Mouse (Mus musculus) erythroblast, embryonic 14.5 days (primary cell): Measurements from ENCODE around the gene Ing5. TPM values are rescaled to one million over a fixed set of nuclear protein-coding genes. Genes with fewer than 3 reads are reported as not detected.

ENCODE experiments used
- H3K27me3 ChIP-seq: 2 replicates; pipeline ENCODE4 v1.6.1; 2012; ENCODE audit warnings: inconsistent platforms; ENCODE audit not compliant: control insufficient read depth
- H3K36me3 ChIP-seq: 2 replicates; pipeline ENCODE4 v1.6.1; 2012; ENCODE audit warnings: mild to moderate bottlenecking, inconsistent platforms; ENCODE audit not compliant: control insufficient read depth
- H3K4me1 ChIP-seq: 2 replicates; pipeline ENCODE4 v1.6.1; 2012; ENCODE audit warnings: inconsistent platforms; ENCODE audit not compliant: control insufficient read depth
- H3K4me3 ChIP-seq: replicated peaks from 2 replicates; pipeline ENCODE3; 2012; ENCODE audit warnings: moderate library complexity, mild to moderate bottlenecking, inconsistent platforms
- H3K9me3 ChIP-seq: 2 replicates; pipeline ENCODE4 v1.6.1; 2012; ENCODE audit warnings: low read length, inconsistent platforms, mixed read lengths; ENCODE audit not compliant: control insufficient read depth
- GATA1 ChIP-seq: IDR thresholded peaks from 2 replicates; pipeline ENCODE4 v1.6.1; 2012; ENCODE audit warnings: low read length, inconsistent platforms, mixed read lengths
- TAL1 ChIP-seq: IDR thresholded peaks from 3 replicates; pipeline ENCODE4 v1.6.1; 2012; ENCODE audit warnings: low read length, inconsistent platforms, mixed read lengths
- polyA plus RNA-seq: library from polyadenylated mRNA; stranded (reverse); fragments of >175 nt; gene quantifications from 2 replicates; pipeline ENCODE4 v1.2.3, GENCODE M21; 2012

Gene Ing5
- polyA plus RNA-seq, 1 experiment: 0.33 TPM

DNA sequence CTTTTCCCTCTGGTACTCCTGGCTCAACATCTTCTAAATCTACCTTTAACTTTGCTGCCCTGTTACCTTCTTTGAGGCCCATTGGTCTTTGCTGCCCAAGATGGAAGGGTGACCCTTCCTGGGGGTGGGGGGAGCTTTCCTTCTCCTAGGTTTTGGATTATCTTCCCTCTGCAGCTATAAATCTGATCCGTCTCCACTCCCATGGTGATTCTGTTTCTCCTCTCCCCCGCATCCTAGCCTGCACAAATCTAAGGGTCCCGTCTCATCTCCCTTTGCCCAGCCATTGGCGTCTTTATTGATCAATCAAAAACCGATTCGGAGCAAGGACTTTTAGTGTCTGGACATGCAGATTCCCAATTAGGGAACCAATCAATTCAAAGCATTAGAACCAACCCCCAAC lies 36.2 kb upstream of the Ing5 start:
- Histone ChIP-seq H3K36me3 (peaks cover 89% of the 10 kb centered on the region), H3K4me1 (peaks cover 37% of the 10 kb centered on the region), H3K27me3 (no peaks in the 10 kb centered on the region), H3K4me3 (no peak overlapping the region), H3K9me3 (peaks cover 2% of the 10 kb centered on the region; the same call in 1 of the 2 replicates)
- TF ChIP-seq GATA1 (no peak), TAL1 (no peak)

DNA sequence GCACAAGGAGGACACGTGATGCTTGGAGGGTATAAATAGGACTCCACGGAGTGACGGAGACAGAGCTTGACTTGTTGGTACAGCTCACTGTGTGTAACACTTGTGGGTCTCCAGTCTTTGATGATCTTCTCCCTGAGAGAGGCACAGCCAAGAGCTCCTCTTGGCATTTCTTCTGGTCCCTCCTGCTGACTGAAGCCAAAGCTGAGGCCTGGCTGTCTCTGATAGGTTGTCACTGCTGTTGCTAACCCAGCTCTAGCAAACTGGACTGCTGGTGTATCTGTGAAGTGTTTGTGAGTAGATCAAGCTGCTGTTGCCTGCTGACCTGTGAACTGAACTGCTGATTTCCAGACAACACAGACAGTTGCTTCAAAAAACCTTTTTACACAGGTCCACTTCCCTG lies 33.9 kb upstream of the Ing5 start:
- Histone ChIP-seq H3K36me3 (peaks cover 94% of the 10 kb centered on the region), H3K4me3 (no peak overlapping the region), H3K27me3 (no peaks in the 10 kb centered on the region), H3K4me1 (peaks cover 16% of the 10 kb centered on the region), H3K9me3 (peaks cover 2% of the 10 kb centered on the region; the same call in 1 of the 2 replicates)
- TF ChIP-seq GATA1 (no peak), TAL1 (no peak)

DNA sequence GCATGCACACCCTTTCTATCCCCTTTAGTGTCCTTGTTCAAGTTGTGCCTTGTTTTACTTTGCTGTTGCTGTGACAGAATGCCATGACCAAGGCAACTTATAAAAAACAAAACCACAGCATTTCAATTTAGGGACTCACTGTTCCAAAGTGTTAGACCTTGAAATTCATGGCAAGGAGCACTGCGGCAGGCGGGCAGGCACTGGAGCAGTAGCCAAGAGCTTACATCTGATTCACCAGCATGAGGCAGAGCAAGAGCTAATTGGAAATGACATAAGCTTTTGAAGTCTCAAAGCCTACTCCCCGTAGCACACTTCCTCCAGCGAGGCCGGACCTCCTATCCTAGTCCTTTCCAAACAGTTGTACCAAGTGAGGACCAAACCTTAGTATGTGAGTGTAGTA lies 27.1 kb upstream of the Ing5 start:
- Histone ChIP-seq H3K27me3 (no peaks in the 10 kb centered on the region), H3K9me3 (no peaks in the 10 kb centered on the region), H3K4me1 (no peaks in the 10 kb centered on the region), H3K4me3 (no peak overlapping the region), H3K36me3 (peaks cover 99% of the 10 kb centered on the region)
- TF ChIP-seq GATA1: no peak
- no peak for TF ChIP-seq TAL1

DNA sequence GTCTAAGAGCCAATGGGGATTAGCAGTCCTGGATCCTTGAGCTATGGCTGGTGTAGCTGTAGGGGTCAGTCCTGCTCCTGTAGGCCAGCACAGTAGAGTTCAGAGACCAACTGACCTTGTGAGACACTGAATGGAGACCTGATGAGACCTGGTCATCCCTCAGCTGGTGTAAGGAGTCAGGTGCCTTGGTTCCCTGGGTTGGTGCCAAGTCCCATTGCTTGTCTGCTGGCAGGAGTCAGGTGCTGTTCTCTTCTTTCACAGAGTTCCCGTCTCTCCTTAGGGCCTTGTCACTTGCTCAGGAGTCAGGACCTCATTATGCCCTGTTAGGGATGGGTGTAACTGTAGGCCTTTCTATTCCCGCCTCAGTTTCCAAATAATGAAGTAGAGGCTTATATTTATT lies 16.9 kb upstream of the Ing5 start:
- Histone ChIP-seq H3K36me3 (peaks cover 100% of the 10 kb centered on the region), H3K4me3 (no peak overlapping the region), H3K4me1 (no peaks in the 10 kb centered on the region), H3K9me3 (no peaks in the 10 kb centered on the region), H3K27me3 (no peaks in the 10 kb centered on the region)
- TF ChIP-seq TAL1 (no peak), GATA1 (no peak)

DNA sequence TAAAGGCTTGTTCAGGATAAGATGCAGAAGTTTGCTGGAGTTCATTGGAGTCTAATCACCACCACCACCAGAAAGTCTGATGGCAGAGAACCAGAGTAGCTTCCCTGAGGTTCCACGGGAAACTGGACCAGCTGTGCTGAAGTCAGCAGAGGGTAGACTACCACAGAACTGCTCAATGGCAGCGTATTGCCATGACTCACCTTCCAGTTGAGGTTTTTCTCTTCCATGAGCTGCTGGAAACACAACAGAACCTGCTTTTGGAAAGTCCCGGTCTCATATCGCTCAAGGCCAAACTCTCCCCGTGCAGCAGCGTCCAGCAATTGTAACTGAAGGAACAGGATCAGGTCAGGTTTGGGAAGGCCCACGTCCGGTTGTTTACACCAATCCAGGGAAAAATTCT lies 9.2 kb upstream of the Ing5 start:
- Histone ChIP-seq H3K4me3 (no peak overlapping the region), H3K4me1 (peaks cover 23% of the 10 kb centered on the region), H3K9me3 (no peaks in the 10 kb centered on the region), H3K27me3 (no peaks in the 10 kb centered on the region), H3K36me3 (peaks cover 100% of the 10 kb centered on the region)
- TF ChIP-seq TAL1 (no peak), GATA1 (no peak)

DNA sequence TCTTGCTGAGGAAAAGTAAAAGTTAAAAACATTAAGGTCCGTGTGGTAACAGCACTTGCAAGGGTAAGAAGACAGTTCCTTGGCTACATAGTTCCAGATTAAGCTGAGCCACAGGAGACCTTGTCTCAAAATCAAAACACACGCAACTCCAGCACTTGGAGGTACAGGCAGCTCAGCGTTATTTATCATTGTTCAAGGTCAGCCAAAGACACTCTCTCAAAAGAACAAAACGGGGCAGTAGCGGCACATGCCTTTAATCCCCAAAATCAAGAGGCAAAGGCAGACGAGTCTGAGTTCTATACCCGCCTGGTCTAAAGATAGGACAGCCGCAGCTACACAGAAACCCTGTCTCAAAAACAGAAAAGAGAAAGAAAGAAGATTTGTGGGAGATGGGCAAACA lies 7.9 kb upstream of the Ing5 start:
- peaks cover 99% of the 10 kb centered on the region for H3K36me3 ChIP-seq
- H3K9me3 ChIP-seq: no peaks in the 10 kb centered on the region
- H3K27me3 ChIP-seq: no peaks in the 10 kb centered on the region
- TF ChIP-seq GATA1: no peak
- H3K4me1 ChIP-seq: peaks cover 34% of the 10 kb centered on the region
- H3K4me3 ChIP-seq: no peak overlapping the region

DNA sequence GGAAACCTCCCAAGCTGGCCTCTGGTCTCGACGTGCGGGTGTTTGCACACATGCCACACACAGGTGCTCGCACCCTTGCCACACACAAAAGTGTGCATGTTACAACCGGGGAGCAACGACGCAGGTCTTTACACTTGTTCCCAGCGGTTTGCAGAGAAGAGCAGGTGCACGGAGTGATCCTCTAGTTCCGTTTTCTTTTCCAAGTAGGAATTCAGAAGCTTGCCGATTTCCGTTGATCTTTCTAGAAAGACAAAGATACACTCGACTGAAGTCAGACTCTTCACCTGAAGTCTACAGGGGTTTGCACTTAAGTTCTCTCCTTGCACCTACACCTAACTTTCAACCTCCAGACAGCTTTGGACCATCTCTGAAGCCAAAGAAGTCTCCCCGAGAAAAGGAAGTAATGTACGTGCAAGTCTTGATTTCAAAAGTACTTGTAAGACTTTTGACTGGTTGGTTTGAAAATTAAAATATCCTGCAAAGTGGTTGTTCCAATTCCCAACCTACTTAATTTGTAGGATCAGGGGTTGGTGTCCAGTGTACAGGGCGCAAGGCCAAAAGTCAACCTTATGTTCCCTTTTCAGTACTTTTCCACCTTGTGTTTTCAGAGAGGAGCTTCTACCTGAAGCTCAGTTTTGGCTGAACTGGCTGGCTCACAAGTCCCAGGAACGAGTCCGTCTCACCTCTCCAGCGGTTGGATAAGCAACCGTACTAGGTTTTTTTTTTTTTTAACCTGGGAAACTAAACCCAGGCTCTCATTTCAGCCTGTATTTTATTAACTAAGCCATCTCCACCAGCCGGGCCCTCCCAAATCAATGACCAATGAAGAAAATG lies 2.9 kb upstream of the Ing5 start:
- no peaks in the 10 kb centered on the region for H3K9me3 ChIP-seq
- H3K4me1 ChIP-seq: peaks cover 74% of the 10 kb centered on the region
- H3K27me3 ChIP-seq: no peaks in the 10 kb centered on the region
- H3K36me3 ChIP-seq: peaks cover 56% of the 10 kb centered on the region
- H3K4me3 ChIP-seq: peak overlapping the region; percentile 94
- no peak for TF ChIP-seq GATA1
- no peak for TF ChIP-seq TAL1

DNA sequence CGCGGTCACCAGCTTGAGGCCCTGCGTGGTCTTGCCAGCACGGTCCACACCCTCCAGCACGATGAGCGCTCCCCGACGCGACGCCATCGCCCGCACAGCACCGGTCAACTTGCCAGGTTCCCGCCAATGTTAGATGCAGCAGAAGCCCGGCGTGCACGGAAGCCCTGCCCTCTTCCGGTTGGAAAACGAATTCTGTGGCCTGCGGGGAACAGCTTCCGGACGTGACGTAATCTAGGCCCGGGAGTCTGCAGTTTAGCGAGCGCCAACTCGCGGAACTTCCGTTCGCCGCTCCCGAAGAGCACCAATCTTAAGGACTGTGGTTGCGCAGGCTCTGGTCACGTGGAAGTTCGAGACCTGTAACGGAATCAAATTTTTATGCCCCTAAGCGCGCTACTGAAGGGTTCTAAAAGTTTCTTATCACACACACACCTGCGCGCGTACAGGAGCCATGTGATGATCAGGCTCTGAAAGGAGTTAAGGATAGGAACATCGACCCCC lies 2.0 kb upstream of the Ing5 start, which contains the start of gene Dtymk:
TSS of gene Dtymk (minus strand) at position 194 of the 498 bp plus-strand sequence.
- Histone ChIP-seq H3K9me3 (no peaks in the 10 kb centered on the region), H3K4me1 (peaks cover 82% of the 10 kb centered on the region), H3K36me3 (peaks cover 56% of the 10 kb centered on the region)

DNA sequence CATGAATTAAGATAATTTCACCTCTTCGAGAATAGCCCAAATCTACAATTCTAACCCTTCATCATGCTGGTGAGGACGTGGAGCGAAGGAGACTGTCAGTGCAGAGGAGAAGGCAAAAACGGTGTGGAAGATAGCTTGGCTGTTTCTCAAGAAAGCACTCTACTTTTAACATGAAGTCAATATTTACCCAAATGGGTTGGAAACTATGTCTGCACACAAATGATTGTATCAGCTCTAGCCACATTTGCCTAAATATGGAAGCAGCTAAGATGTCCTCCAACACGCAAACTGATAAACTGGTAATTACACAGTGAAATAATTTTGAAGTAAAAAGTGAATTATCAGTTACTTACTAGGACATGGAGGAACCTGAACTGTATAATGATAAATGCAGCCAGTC lies 994 bp upstream of the Ing5 start:
- TF ChIP-seq TAL1 (0 out of 3 replicates have a peak, but pooled peaks have one; percentile 19), GATA1 (0 out of 2 replicates have a peak, but pooled peaks have one; percentile 24)
- Histone ChIP-seq H3K36me3 (peaks cover 54% of the 10 kb centered on the region), H3K27me3 (no peaks in the 10 kb centered on the region), H3K4me1 (peaks cover 83% of the 10 kb centered on the region), H3K4me3 (peak overlapping the region; percentile 94), H3K9me3 (no peaks in the 10 kb centered on the region)

More for the DNA sequence above, 2.0 kb upstream of the Ing5 start, which contains the start of gene Dtymk:
- no peaks in the 10 kb centered on the region for H3K27me3 ChIP-seq
- H3K4me3 ChIP-seq: peak within 1 kb of the TSS; percentile 94
- TF ChIP-seq GATA1 (no peak), TAL1 (no peak)
